Mouse (Mus musculus) liver, postnatal 0 days (tissue): ENCODE measurements around the gene Gadd45gip1. TPM values are rescaled to one million over a fixed set of nuclear protein-coding genes. Genes with fewer than 3 reads are reported as not detected.
"Not testable (repeated sequence)": the region's sequence is repeated elsewhere in the genome, so short reads cannot be mapped to it uniquely, and the experiment has no call there.

ENCODE experiments used
- ATAC-seq: fragments of 200-750 bp; cut with Nextera tagmentation; 2 replicates; pipeline ENCODE4 v1.8.0; 2017; ENCODE audit warnings: mild to moderate bottlenecking, moderate library complexity
- DNase-seq: peaks from one replicate; pipeline ENCODE4 v3.0.0-alpha.2; 2016
- H3K27ac ChIP-seq: fragments of 300-500 bp; sonication (generic); 2 replicates; pipeline ENCODE4 v1.5.1; 2014; ENCODE audit warnings: antibody characterized with exemption, moderate library complexity, mild to moderate bottlenecking, low read depth
- H3K27me3 ChIP-seq: fragments of 300-500 bp; sonication (generic); 2 replicates; pipeline ENCODE4 v1.6.1; 2014; ENCODE audit warnings: low read length, control low read depth, mixed read lengths; ENCODE audit not compliant: insufficient read depth
- H3K36me3 ChIP-seq: fragments of 300-500 bp; sonication (generic); replicated peaks from 2 replicates; pipeline ENCODE4 v1.6.1; 2014; ENCODE audit warnings: mild to moderate bottlenecking, control low read depth, low read length, moderate library complexity, mixed read lengths; ENCODE audit not compliant: insufficient read depth
- H3K4me1 ChIP-seq: fragments of 300-500 bp; sonication (generic); 2 replicates; pipeline ENCODE4 v1.6.1; 2014; ENCODE audit warnings: antibody characterized with exemption, mild to moderate bottlenecking, control low read depth; ENCODE audit not compliant: insufficient read depth
- H3K4me2 ChIP-seq: fragments of 300-500 bp; sonication (generic); 2 replicates; pipeline ENCODE4 v1.6.1; 2014; ENCODE audit warnings: low read depth, mild to moderate bottlenecking, low read length, moderate library complexity, mixed read lengths
- H3K4me3 ChIP-seq: fragments of 300-500 bp; sonication (generic); 2 replicates; pipeline ENCODE4 v1.5.1; 2014; ENCODE audit warnings: low read depth, low read length
- H3K9ac ChIP-seq: fragments of 300-500 bp; sonication (generic); replicated peaks from 2 replicates; pipeline ENCODE4 v1.6.1; 2014; ENCODE audit warnings: mild to moderate bottlenecking, moderate library complexity
- H3K9me3 ChIP-seq: fragments of 300-500 bp; sonication (generic); 2 replicates; pipeline ENCODE4 v1.6.1; 2016; ENCODE audit warnings: mild to moderate bottlenecking, control low read depth, low read length, mixed read lengths
- CTCF ChIP-seq: sonication (generic); IDR thresholded peaks from 2 replicates; pipeline ENCODE4 v1.5.1; 2016; ENCODE audit warnings: antibody characterized with exemption, low read depth
- EP300 ChIP-seq: IDR thresholded peaks from 2 replicates; pipeline ENCODE4 v1.6.1; 2016; ENCODE audit warnings: antibody characterized with exemption, low read depth, mild to moderate bottlenecking
- WGBS: fragments of 180-500 bp; shearing (Covaris S2); extraction: QIAGEN DNeasy Blood & Tissue Kit; methylation state at CpG from one replicate; pipeline ENCODE4 v1.1.7; 2014; ENCODE audit not compliant: insufficient replicate concordance; 5-methylcytosine and 5-hydroxymethylcytosine counted together
- polyA plus RNA-seq: library from polyadenylated mRNA; unstranded; fragments of >200 nt; fragmentation: Nextera tagmentation; extraction: Ambion mirVana; gene quantifications from 2 replicates; pipeline ENCODE4 v1.2.1, GENCODE M21; 2015

Gene Gadd45gip1
- polyA plus RNA-seq, 1 experiment from 2014 or later, result 31.9 TPM

DNA sequence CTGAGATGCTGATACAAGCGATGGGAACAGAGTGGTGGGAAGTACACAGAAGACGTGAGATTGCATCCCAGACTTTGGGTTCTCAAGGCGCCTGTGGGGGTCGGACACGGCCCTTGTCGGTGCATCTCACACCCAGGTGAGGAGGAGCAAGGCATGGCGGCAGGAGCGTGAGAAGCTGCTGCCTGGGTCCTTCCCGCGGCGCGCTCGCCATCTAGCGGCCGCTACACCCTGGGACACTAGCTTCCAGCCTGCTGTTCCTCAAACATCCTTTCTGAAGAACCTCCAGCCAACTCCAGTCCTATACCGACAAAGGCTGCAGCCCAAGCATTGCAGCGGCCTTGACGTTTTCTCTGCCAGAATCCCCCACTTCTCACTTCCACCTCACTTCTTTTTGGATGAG lies 7.7 kb upstream of the Gadd45gip1 start:
- ATAC-seq (peak; percentile 63), DNase-seq (peak; percentile 84)
- Histone ChIP-seq H3K36me3 (no peaks in the 10 kb centered on the region), H3K27me3 (no peaks in the 10 kb centered on the region), H3K9me3 (no peaks in the 10 kb centered on the region), H3K4me1 (peaks cover 5% of the 10 kb centered on the region; the same call in 1 of the 2 replicates), H3K4me3 (no peak overlapping the region), H3K4me2 (0 out of 2 replicates have a peak overlapping the region, but pooled peaks have one; percentile 6), H3K27ac (no peak overlapping the region), H3K9ac (no peak overlapping the region)
- WGBS, result 3% methylated on average over 18 of the region's 18 CpGs
- TF ChIP-seq CTCF (peak; percentile 93), EP300 (no peak)

DNA sequence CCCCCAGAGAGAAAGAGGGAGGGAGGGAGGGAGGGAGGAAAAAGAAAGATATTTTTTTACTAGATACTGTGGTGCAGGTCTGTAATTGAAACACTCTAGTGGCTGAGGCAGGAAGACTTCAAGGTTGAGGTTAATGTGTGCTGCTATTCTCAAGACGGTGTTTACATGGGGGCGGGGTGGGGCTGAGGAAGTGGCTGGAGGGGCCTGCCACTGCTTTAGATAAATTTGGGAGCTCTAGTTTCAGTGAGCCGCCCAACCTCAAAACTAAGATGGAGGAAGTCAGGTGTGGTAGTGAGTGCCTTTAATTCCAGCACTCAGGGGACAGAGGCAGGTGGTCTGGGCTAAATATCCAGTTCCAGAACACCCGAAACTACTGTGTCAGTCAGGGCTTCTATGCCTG lies 5.7 kb upstream of the Gadd45gip1 start:
- no peak for TF ChIP-seq EP300
- TF ChIP-seq CTCF, result no peak
- no peak overlapping the region for H3K4me2 ChIP-seq

DNA sequence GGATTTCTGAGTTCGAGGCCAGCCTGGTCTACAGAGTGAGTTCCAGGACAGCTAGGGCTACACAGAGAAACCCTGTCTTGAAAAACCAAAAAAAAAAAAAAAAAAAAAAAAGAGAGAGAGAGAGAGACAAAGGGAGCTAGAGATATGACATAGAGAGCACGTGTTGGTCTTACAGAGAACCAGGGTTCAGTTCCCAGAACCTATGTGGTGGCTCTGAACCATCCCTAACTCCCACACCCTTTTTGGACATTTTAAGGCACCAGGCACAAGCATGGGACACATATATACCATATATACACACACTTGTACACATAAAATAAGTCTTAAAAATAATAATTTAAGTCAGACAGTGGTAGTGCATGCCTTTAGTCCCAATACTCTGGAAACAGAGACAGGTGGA lies 4.8 kb upstream of the Gadd45gip1 start:
- not testable (repeated sequence) for H3K27ac ChIP-seq, H3K9ac ChIP-seq, H3K4me2 ChIP-seq, DNase-seq, H3K36me3 ChIP-seq, H3K27me3 ChIP-seq, H3K9me3 ChIP-seq, H3K4me3 ChIP-seq, H3K4me1 ChIP-seq
- 44% methylated on average over 1 of the region's 2 CpGs for WGBS
- 0 out of 2 replicates have a peak, but pooled peaks have one; percentile 16 for ATAC-seq

More for the DNA sequence above, 5.7 kb upstream of the Gadd45gip1 start:
- H3K4me1 ChIP-seq, result peaks cover 5% of the 10 kb centered on the region; the same call in 1 of the 2 replicates
- H3K4me3 ChIP-seq, result no peak overlapping the region
- no peak overlapping the region for H3K9ac ChIP-seq
- no peak overlapping the region for H3K27ac ChIP-seq
- H3K36me3 ChIP-seq, result no peaks in the 10 kb centered on the region
- ATAC-seq, result no peak
- WGBS, result 24% methylated on average over 4 of the region's 4 CpGs
- no peak for DNase-seq
- H3K27me3 ChIP-seq, result no peaks in the 10 kb centered on the region
- no peaks in the 10 kb centered on the region for H3K9me3 ChIP-seq

DNA sequence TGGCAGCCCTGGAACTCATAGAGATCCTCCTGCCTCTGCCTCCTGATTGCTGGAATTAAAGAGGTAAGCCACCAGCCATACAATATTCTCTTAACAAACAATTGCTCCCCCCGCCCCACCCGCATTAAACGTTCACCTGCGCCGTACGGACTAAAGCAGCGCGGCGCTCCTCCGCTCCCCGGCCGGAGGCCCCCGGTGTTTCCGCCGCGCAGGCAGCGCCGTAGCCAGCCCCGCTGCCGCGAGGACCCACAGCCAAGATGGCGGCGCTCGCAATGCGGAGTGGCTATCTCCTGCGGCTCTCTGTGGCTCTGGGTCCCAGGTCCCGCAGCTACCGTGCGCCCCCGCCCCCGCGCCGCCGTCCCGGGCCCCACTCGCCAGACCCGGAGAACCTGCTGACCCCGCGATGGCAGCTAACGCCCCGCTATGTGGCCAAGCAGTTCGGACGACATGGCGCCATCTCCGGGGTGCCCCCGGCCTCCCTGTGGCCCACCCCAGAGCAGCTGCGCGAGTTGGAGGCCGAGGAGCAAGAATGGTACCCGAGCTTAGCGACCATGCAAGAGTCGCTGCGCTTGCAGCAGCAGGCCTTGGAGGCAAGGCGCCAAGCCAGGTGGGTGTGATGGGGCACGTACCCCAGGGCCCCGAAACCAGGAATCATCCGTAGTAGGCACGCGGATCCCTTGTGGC lies 854 bp downstream of the Gadd45gip1 start:
- H3K27me3 ChIP-seq, result no peaks in the 10 kb centered on the region
- DNase-seq (peak; percentile 92), ATAC-seq (peak; percentile 86)
- H3K4me1 ChIP-seq, result peaks cover 24% of the 10 kb centered on the region
- H3K4me2 ChIP-seq, result peak overlapping the region; percentile 92
- under 1% methylated on average over 59 of the region's 59 CpGs for WGBS
- no peaks in the 10 kb centered on the region for H3K9me3 ChIP-seq
- H3K36me3 ChIP-seq, result peaks cover 41% of the 10 kb centered on the region
- TF ChIP-seq CTCF (no peak), EP300 (no peak)
- peak overlapping the region; percentile 99 for H3K9ac ChIP-seq
- H3K27ac ChIP-seq, result peak overlapping the region; percentile 91
- peak overlapping the region; percentile 97 for H3K4me3 ChIP-seq

DNA sequence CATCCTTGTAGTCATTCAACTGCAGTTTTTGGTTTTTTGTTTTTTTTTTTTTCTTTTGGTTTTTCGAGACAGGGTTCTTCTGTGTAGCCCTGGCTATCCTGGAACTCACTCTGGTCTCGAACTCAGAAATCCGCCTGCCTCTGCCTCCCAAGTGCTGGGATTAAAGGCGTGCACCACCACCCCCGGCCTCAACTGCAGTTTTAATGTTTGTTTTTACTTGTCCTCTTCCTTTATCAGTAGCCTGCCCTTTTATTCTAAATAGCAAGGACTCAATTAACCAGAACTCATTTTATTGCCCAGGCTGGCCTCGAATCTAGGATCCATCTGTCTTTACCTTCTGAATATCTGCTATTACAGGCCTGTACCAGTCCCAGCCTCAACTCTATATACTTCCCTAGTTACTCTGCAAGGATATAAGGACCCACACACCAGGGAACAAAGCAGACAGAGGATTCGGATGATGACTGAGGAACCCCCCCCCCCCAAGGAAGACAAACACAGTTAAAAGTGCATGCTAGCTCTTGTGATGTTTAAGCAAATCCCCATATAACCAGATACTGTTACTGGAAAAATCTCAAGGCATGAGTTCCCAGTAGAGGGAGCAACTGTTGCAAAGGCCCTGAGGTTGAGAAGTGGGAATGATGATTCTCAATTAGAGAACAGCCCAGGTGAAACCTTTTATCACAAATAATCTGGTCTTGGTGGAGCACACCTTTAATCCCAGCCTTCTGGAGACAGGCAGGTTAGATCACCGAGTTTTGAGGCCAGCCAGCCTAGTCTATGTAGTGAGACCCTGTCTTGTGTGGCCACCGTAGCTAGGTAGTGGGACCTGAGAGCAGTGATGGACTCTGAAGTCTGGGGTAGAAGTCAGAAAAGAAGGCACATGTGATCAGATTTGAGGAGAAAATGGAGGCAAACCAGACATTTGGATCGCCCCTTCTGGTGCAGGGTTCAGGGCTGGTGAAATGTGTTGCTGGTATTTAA lies 1.7 kb downstream of the Gadd45gip1 start:
- no peaks in the 10 kb centered on the region for H3K27me3 ChIP-seq
- peak overlapping the region; percentile 99 for H3K9ac ChIP-seq
- H3K4me1 ChIP-seq, result peaks cover 24% of the 10 kb centered on the region
- peaks cover 50% of the 10 kb centered on the region for H3K36me3 ChIP-seq
- TF ChIP-seq CTCF (peak; percentile 40), EP300 (no peak)
- peak overlapping the region; percentile 91 for H3K27ac ChIP-seq
- no peak for DNase-seq
- no peaks in the 10 kb centered on the region for H3K9me3 ChIP-seq
- 38% methylated on average over 10 of the region's 10 CpGs for WGBS
- ATAC-seq, result no peak
- peak overlapping the region; percentile 97 for H3K4me3 ChIP-seq
- peak overlapping the region; percentile 92 for H3K4me2 ChIP-seq
